Mouse (Mus musculus) thymus, adult 2 months (tissue): ENCODE measurements around the gene 4930583I09Rik.

Source experiments
- CTCF ChIP-seq: fragments of 200-500 bp; IDR thresholded peaks from 2 replicates; pipeline ENCODE4 v1.5.1; 2012; ENCODE audit warnings: mild to moderate bottlenecking, control low read depth, low read length, moderate library complexity, borderline replicate concordance; ENCODE audit not compliant: control insufficient read depth, poor library complexity, insufficient read depth; ENCODE audit errors: extremely low read depth
- POLR2A ChIP-seq: fragments of 200-500 bp; IDR thresholded peaks from 2 replicates; pipeline ENCODE4 v1.6.1; 2012; ENCODE audit warnings: mild to moderate bottlenecking, low read length, control low read depth, moderate library complexity; ENCODE audit not compliant: control insufficient read depth, poor library complexity, insufficient read depth; ENCODE audit errors: extremely low read depth

GRCm38 (mm10) chr17:64806035-64806589 is 29.8 kb downstream of the 4930583I09Rik start:
- TF ChIP-seq CTCF = no peak
- no peak for TF ChIP-seq POLR2A
